Mouse (Mus musculus) forebrain, embryonic 16.5 days (tissue): ENCODE data around the gene Zbed3. TPM values are rescaled to one million over a fixed set of nuclear protein-coding genes. Genes with fewer than 3 reads are reported as not detected.

Experiments
- ATAC-seq: fragments of 200-750 bp; cut with Nextera tagmentation; 2 replicates; pipeline ENCODE4 v1.8.0; 2017; ENCODE audit warnings: mild to moderate bottlenecking, moderate library complexity
- H3K27ac ChIP-seq: fragments of 300-500 bp; sonication (generic); 2 replicates; pipeline ENCODE4 v1.5.1; 2014; ENCODE audit warnings: low read length, control low read depth
- H3K27me3 ChIP-seq: fragments of 300-500 bp; sonication (generic); replicated peaks from 2 replicates; pipeline ENCODE4 v1.6.1; 2014; ENCODE audit warnings: low read length; ENCODE audit not compliant: control insufficient read depth, insufficient read depth
- H3K36me3 ChIP-seq: fragments of 300-500 bp; sonication (generic); 2 replicates; pipeline ENCODE4 v1.6.1; 2014; ENCODE audit not compliant: control insufficient read depth, insufficient read depth
- H3K4me1 ChIP-seq: fragments of 300-500 bp; sonication (generic); replicated peaks from 2 replicates; pipeline ENCODE4 v1.6.1; 2014; ENCODE audit warnings: low read length; ENCODE audit not compliant: control insufficient read depth, insufficient read depth
- H3K4me2 ChIP-seq: fragments of 300-500 bp; sonication (generic); 2 replicates; pipeline ENCODE4 v1.6.1; 2014; ENCODE audit warnings: mild to moderate bottlenecking, low read length, control low read depth
- H3K4me3 ChIP-seq: fragments of 300-500 bp; sonication (generic); replicated peaks from 2 replicates; pipeline ENCODE4 v1.5.1; 2014; ENCODE audit warnings: mild to moderate bottlenecking, low read length, control low read depth
- H3K9ac ChIP-seq: fragments of 300-500 bp; sonication (generic); replicated peaks from 2 replicates; pipeline ENCODE4 v1.6.1; 2014; ENCODE audit warnings: low read depth, low read length, control low read depth
- H3K9me3 ChIP-seq: fragments of 300-500 bp; sonication (generic); 2 replicates; pipeline ENCODE4 v1.6.1; 2016; ENCODE audit warnings: low read length; ENCODE audit not compliant: control insufficient read depth
- WGBS: fragments of 180-500 bp; shearing (Covaris S2); extraction: QIAGEN DNeasy Blood & Tissue Kit; methylation state at CpG from one replicate; pipeline ENCODE4 v1.1.7; 2014; 5-methylcytosine and 5-hydroxymethylcytosine counted together
- polyA plus RNA-seq: library from polyadenylated mRNA; unstranded; fragments of >200 nt; fragmentation: Nextera tagmentation; extraction: Ambion mirVana; gene quantifications from 2 replicates; pipeline ENCODE4 v1.2.1, GENCODE M21; 2015

Gene Zbed3
- polyA plus RNA-seq, 1 experiment from 2014 or later = 35.5 TPM

- Histone ChIP-seq H3K4me2 (no peak overlapping the region), H3K9ac (no peak overlapping the region), H3K36me3 (no peaks in the 10 kb centered on the region), H3K4me1 (peaks cover 2% of the 10 kb centered on the region; the same call in 1 of the 2 replicates), H3K4me3 (no peak overlapping the region), H3K9me3 (no peaks in the 10 kb centered on the region), H3K27me3 (no peaks in the 10 kb centered on the region), H3K27ac (no peak overlapping the region)
- WGBS = 26% methylated on average over 6 of the region's 6 CpGs
- peak; percentile 68 for ATAC-seq
Measured at GRCm38 (mm10) chr13:95312016-95312415, 11.4 kb upstream of the Zbed3 start.

GRCm38 (mm10) chr13:95319153-95319552 lies 4.3 kb upstream of the Zbed3 start:
- no peak overlapping the region for H3K27ac ChIP-seq
- H3K27me3 ChIP-seq = no peaks in the 10 kb centered on the region
- H3K4me1 ChIP-seq = no peaks in the 10 kb centered on the region
- no peak overlapping the region for H3K9ac ChIP-seq
- ATAC-seq = peak; percentile 50
- H3K4me2 ChIP-seq = no peak overlapping the region
- 66% methylated on average over 6 of the region's 6 CpGs for WGBS
- H3K4me3 ChIP-seq = no peak overlapping the region
- H3K9me3 ChIP-seq = no peaks in the 10 kb centered on the region
- no peaks in the 10 kb centered on the region for H3K36me3 ChIP-seq

GRCm38 (mm10) chr13:95320451-95320850 lies 3.0 kb upstream of the Zbed3 start:
- Histone ChIP-seq H3K4me1 (no peaks in the 10 kb centered on the region), H3K27me3 (no peaks in the 10 kb centered on the region), H3K27ac (no peak overlapping the region), H3K4me3 (no peak overlapping the region), H3K4me2 (no peak overlapping the region), H3K9ac (no peak overlapping the region), H3K36me3 (no peaks in the 10 kb centered on the region), H3K9me3 (no peaks in the 10 kb centered on the region)
- 64% methylated on average over 4 of the region's 4 CpGs for WGBS
- ATAC-seq = no peak

DNA sequence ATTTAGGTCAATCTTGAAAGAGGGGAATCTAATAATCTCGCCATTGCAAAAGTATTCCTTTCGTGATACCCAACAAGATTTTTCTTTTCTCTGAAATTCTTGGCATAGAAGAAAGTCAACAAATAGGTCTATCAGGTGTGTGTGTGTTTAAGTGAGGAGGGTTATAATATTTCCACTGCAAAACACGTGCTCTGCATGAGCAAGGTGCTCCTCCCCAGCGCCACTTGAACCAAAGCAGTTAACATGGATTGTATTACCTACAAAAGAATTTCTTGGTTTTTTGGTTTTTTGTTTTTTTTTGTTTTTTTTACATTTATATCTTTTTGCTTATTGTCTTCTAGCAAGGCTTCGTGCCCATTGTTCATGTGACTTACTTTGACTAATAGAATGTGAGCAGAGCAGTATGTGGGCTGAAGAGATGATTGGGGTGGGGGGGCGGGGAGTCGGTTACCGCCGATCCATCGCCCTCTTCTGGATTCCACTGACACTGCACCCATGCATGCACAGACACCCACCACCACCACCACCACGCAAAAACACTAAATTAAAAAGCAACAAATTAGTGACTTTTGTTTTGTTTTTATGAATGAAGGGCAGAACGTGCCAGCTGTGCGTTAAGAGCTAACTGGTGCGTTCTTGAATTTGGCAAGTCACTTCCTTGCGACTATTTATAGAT lies 676 bp downstream of the Zbed3 start:
- peak overlapping the region; percentile 93 for H3K27ac ChIP-seq
- H3K4me3 ChIP-seq = peak overlapping the region; percentile 86
- no peaks in the 10 kb centered on the region for H3K9me3 ChIP-seq
- H3K36me3 ChIP-seq = no peaks in the 10 kb centered on the region
- H3K27me3 ChIP-seq = no peaks in the 10 kb centered on the region
- peak; percentile 66 for ATAC-seq
- H3K4me2 ChIP-seq = peak overlapping the region; percentile 92
- WGBS = 23% methylated on average over 15 of the region's 15 CpGs
- H3K9ac ChIP-seq = peak overlapping the region; percentile 99
- peaks cover 32% of the 10 kb centered on the region for H3K4me1 ChIP-seq

GRCm38 (mm10) chr13:95324626-95325079 lies 1.2 kb downstream of the Zbed3 start:
- under 1% methylated on average over 22 of the region's 22 CpGs for WGBS
- Histone ChIP-seq H3K27ac (peak overlapping the region; percentile 93), H3K36me3 (no peaks in the 10 kb centered on the region), H3K4me1 (peaks cover 32% of the 10 kb centered on the region), H3K9me3 (no peaks in the 10 kb centered on the region), H3K4me3 (peak overlapping the region; percentile 86), H3K9ac (peak overlapping the region; percentile 99), H3K27me3 (no peaks in the 10 kb centered on the region), H3K4me2 (peak overlapping the region; percentile 92)
- ATAC-seq = peak; percentile 57

DNA sequence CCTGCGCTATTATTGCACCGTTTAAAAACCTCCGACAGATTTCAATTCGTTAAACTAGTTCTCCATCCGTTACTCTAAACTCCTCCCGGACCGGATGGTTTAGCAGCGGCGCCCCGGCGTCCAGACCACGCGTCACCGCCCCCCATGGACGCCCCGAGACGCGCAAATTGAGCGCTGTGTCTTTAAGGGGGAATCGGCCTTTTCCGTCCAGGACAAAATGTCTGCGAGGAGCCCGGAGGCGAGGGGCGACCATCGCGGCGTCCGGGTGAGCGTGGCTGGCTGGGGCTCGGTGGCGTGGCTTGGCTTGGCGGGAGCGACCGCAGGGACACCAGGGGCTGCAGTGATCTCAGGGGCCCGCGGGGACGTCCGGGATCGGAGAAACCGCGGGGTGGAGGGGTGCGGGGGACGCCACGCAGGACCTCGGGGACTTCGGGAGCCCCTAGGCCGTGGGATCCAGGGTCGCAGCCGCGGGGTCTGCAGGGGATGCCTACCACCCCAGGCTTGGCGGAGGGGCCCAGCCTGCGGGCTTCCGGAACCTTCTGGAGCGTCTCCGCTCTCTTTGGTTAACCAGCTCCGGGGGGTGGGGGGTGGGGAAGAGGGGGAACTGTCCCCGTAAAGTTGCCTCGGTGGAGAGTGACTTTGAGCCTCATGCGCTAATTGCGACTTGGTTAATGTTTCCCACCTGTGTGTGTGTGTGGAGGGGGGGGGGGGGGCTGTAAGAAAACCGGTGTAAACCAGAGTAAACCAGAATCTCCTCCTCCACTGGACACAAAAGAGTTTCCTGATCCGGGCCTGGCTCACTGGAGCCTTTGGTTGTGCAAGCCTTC lies 1.9 kb downstream of the Zbed3 start:
- ATAC-seq = peak; percentile 61
- Histone ChIP-seq H3K9ac (peak overlapping the region; percentile 99), H3K4me3 (peak overlapping the region; percentile 86), H3K4me1 (peaks cover 32% of the 10 kb centered on the region), H3K4me2 (peak overlapping the region; percentile 92), H3K9me3 (no peaks in the 10 kb centered on the region), H3K36me3 (no peaks in the 10 kb centered on the region), H3K27ac (peak overlapping the region; percentile 93), H3K27me3 (no peaks in the 10 kb centered on the region)
- WGBS = under 1% methylated on average over 63 of the region's 63 CpGs

DNA sequence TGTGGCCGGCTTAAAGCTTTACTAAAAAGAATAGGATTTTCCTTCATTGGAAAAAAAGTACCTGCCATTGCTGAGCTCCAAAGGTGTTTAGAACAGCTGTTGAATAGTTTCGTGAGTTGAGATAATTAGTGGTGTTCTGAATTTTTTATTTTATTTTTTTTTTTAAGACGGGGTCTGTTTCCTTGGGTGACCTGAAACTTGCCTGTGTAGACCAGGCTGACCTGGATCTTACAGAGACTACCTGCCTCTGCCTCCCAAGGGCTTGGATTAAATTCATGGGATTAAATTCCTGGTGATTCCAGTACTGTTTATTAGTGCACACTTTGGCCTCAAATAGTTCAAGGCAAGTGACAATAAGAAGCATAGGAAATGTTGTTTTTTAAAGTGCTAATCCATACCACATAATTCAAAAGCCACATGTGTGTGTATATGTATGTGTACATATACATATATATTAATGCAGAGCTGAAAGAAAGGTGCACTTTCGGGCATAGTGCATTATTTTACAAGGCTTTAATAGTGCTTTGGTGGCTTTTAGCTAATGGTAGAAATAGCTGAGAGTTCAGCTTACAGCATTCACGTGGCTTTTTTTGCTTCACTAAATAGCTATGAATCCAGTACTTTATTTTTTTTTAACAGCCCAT lies 2.6 kb downstream of the Zbed3 start:
- 6% methylated on average over 5 of the region's 5 CpGs for WGBS
- Histone ChIP-seq H3K27me3 (no peaks in the 10 kb centered on the region), H3K36me3 (no peaks in the 10 kb centered on the region), H3K27ac (peak overlapping the region; percentile 93), H3K9ac (peak overlapping the region; percentile 99), H3K4me3 (peak overlapping the region; percentile 86), H3K4me1 (peaks cover 34% of the 10 kb centered on the region), H3K9me3 (no peaks in the 10 kb centered on the region), H3K4me2 (peak overlapping the region; percentile 92)
- no peak for ATAC-seq

DNA sequence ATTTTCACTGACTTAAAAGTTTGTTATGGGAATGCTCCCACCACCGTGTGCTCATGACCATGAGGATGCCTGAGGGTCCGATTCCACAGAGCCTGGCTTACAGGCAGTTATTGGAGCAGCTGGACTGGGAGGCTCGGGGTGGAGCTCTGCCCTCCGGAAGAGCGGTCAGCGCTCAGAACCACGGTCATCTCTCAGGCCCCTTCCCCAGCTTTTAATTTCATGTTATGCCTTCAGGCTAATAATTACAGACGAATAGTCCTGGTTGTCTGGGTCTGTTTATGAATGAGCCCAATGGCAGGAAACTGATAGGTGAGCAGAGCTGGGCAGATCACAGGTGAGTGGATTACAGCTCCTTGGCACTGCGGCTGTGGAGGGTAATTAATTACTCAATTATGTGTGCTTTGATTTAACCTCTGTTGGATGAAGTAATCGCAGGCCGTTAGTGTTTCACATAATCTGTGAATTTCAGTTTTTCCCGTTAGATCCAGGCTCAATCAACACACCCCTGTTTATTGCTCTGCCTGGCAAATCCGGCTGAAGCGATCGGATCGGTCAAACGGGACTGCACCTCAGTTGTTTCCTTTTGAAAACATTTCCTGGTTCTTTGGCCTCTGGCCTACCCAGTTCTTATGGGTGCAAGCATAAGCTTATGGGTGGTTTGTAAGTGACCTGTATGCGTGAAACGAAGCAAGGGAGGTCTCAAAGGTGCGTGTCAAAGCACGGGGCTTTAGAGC lies 3.4 kb downstream of the Zbed3 start:
- H3K4me2 ChIP-seq = peak overlapping the region; percentile 92
- H3K9ac ChIP-seq = peak overlapping the region; percentile 99
- 4% methylated on average over 21 of the region's 21 CpGs for WGBS
- H3K9me3 ChIP-seq = no peaks in the 10 kb centered on the region
- no peak for ATAC-seq
- peak overlapping the region; percentile 73 for H3K27ac ChIP-seq
- H3K4me3 ChIP-seq = peak overlapping the region; percentile 86
- no peaks in the 10 kb centered on the region for H3K36me3 ChIP-seq
- no peaks in the 10 kb centered on the region for H3K27me3 ChIP-seq
- H3K4me1 ChIP-seq = peaks cover 34% of the 10 kb centered on the region
